Mouse (Mus musculus) thymus, postnatal 0 days (tissue): ENCODE data around the gene Camk2d. TPM values are rescaled to one million over a fixed set of nuclear protein-coding genes. Genes with fewer than 3 reads are reported as not detected.
A peak's percentile ranks its signal among the peaks of the same experiment; 100 is the strongest.

Source experiments
- DNase-seq: peaks from one replicate; pipeline ENCODE4 v3.0.0-alpha.2; 2015; ENCODE audit warnings: low spot score
- polyA plus RNA-seq: library from polyadenylated mRNA; unstranded; fragments of >200 nt; fragmentation: Nextera tagmentation; extraction: Ambion mirVana; gene quantifications from 2 replicates; pipeline ENCODE4 v1.2.1, GENCODE M21; 2015

Camk2d gene
- polyA plus RNA-seq, 1 experiment from 2014 or later: 39.5 TPM

GRCm38 (mm10) chr3:126735211-126735610 lies 139.1 kb downstream of the Camk2d start:
- no peak for DNase-seq

- DNase-seq: no peak
These were observed 141.0 kb downstream of the Camk2d start for GRCm38 (mm10) chr3:126737128-126737527.

GRCm38 (mm10) chr3:126740146-126740545 lies 144.0 kb downstream of the Camk2d start:
- DNase-seq: no peak

- no peak for DNase-seq
These were observed 148.5 kb downstream of the Camk2d start for GRCm38 (mm10) chr3:126744432-126745133.

GRCm38 (mm10) chr3:126746148-126746803 lies 150.2 kb downstream of the Camk2d start:
- no peak for DNase-seq

- no peak for DNase-seq
These were observed 151.5 kb downstream of the Camk2d start for GRCm38 (mm10) chr3:126747628-126748027.

GRCm38 (mm10) chr3:126751377-126752098 lies 155.4 kb downstream of the Camk2d start:
- no peak for DNase-seq

- no peak for DNase-seq
These were observed 156.9 kb downstream of the Camk2d start for GRCm38 (mm10) chr3:126752978-126753377.

- DNase-seq: no peak
These were observed 162.3 kb downstream of the Camk2d start for GRCm38 (mm10) chr3:126758398-126758797.

- no peak for DNase-seq
These were observed 164.5 kb downstream of the Camk2d start for GRCm38 (mm10) chr3:126760608-126761007.

- no peak for DNase-seq
These were observed 168.6 kb downstream of the Camk2d start for GRCm38 (mm10) chr3:126764745-126765144.

- DNase-seq: no peak
These were observed 174.0 kb downstream of the Camk2d start for GRCm38 (mm10) chr3:126770056-126770455.

GRCm38 (mm10) chr3:126771032-126771431 lies 174.9 kb downstream of the Camk2d start:
- no peak for DNase-seq

GRCm38 (mm10) chr3:126771541-126771940 lies 175.4 kb downstream of the Camk2d start:
- DNase-seq: peak; percentile 87

GRCm38 (mm10) chr3:126776001-126776400 lies 179.9 kb downstream of the Camk2d start:
- no peak for DNase-seq

- no peak for DNase-seq
These were observed 181.0 kb downstream of the Camk2d start for GRCm38 (mm10) chr3:126777101-126777500.

GRCm38 (mm10) chr3:126777879-126778278 lies 181.8 kb downstream of the Camk2d start:
- DNase-seq: no peak

GRCm38 (mm10) chr3:126780014-126780615 lies 184.0 kb downstream of the Camk2d start:
- no peak for DNase-seq

- no peak for DNase-seq
These were observed 197.2 kb downstream of the Camk2d start for GRCm38 (mm10) chr3:126793035-126793964.

GRCm38 (mm10) chr3:126795904-126796303 lies 199.8 kb downstream of the Camk2d start:
- DNase-seq: no peak

- DNase-seq: no peak
These were observed 200.9 kb downstream of the Camk2d start for GRCm38 (mm10) chr3:126797025-126797424.
